Mouse (Mus musculus) intestine, embryonic 14.5 days (tissue): ENCODE data around the gene Zfp1. TPM values are rescaled to one million over a fixed set of nuclear protein-coding genes. Genes with fewer than 3 reads are reported as not detected.

Experiments
- ATAC-seq: fragments of 200-750 bp; cut with Nextera tagmentation; replicated peaks from 2 replicates; pipeline ENCODE4 v1.8.0; 2017; ENCODE audit warnings: low read depth, moderate number of reproducible peaks, moderate TSS enrichment, moderate library complexity; ENCODE audit not compliant: low FRiP score, low TSS enrichment
- DNase-seq: peaks from one replicate; pipeline ENCODE4 v3.0.0-alpha.2; 2018; ENCODE audit warnings: low spot score
- H3K27ac ChIP-seq: fragments of 300-500 bp; sonication (generic); 2 replicates; pipeline ENCODE4 v1.5.1; 2014; ENCODE audit warnings: low read depth, mild to moderate bottlenecking, control low read depth
- H3K27me3 ChIP-seq: fragments of 300-500 bp; sonication (generic); replicated peaks from 2 replicates; pipeline ENCODE4 v1.6.1; 2014; ENCODE audit warnings: low read length, control low read depth; ENCODE audit not compliant: control insufficient read depth, insufficient read depth
- H3K36me3 ChIP-seq: fragments of 300-500 bp; sonication (generic); 2 replicates; pipeline ENCODE4 v1.6.1; 2014; ENCODE audit warnings: low read length, control low read depth; ENCODE audit not compliant: control insufficient read depth, insufficient read depth
- H3K4me1 ChIP-seq: fragments of 300-500 bp; sonication (generic); replicated peaks from 2 replicates; pipeline ENCODE4 v1.6.1; 2014; ENCODE audit warnings: low read length, control low read depth, mixed read lengths; ENCODE audit not compliant: control insufficient read depth, insufficient read depth
- H3K4me2 ChIP-seq: fragments of 300-500 bp; sonication (generic); 2 replicates; pipeline ENCODE4 v1.6.1; 2014; ENCODE audit warnings: low read length
- H3K4me3 ChIP-seq: fragments of 300-500 bp; sonication (generic); 2 replicates; pipeline ENCODE4 v1.5.1; 2014; ENCODE audit warnings: low read depth, low read length, control low read depth, mixed read lengths
- H3K9ac ChIP-seq: fragments of 300-500 bp; sonication (generic); 2 replicates; pipeline ENCODE4 v1.6.1; 2014; ENCODE audit warnings: mild to moderate bottlenecking, low read length
- H3K9me3 ChIP-seq: fragments of 300-500 bp; sonication (generic); 2 replicates; pipeline ENCODE4 v1.6.1; 2016; ENCODE audit warnings: low read length, control low read depth; ENCODE audit not compliant: control insufficient read depth
- WGBS: fragments of 180-500 bp; shearing (Covaris S2); extraction: QIAGEN DNeasy Blood & Tissue Kit; methylation state at CpG from one replicate; pipeline ENCODE4 v1.1.7; 2014; 5-methylcytosine and 5-hydroxymethylcytosine counted together
- polyA plus RNA-seq: library from polyadenylated mRNA; unstranded; fragments of >200 nt; fragmentation: Nextera tagmentation; extraction: Ambion mirVana; gene quantifications from 2 replicates; pipeline ENCODE4 v1.2.1, GENCODE M21; 2014

Zfp1 gene
- polyA plus RNA-seq, 1 experiment from 2014 or later = 20.5 TPM

- H3K9me3 ChIP-seq = no peaks in the 10 kb centered on the region
- H3K9ac ChIP-seq = no peak overlapping the region
- H3K36me3 ChIP-seq = no peaks in the 10 kb centered on the region
- H3K4me1 ChIP-seq = no peaks in the 10 kb centered on the region
- DNase-seq (no peak), ATAC-seq (peak; percentile 80)
- no peak overlapping the region for H3K4me3 ChIP-seq
- 46% methylated on average over 6 of the region's 6 CpGs for WGBS
- no peaks in the 10 kb centered on the region for H3K27me3 ChIP-seq
- H3K4me2 ChIP-seq = no peak overlapping the region
- no peak overlapping the region; the same call in 1 of the 2 replicates for H3K27ac ChIP-seq
Observed at GRCm38 (mm10) chr8:111693261-111693741, 50.1 kb downstream of the Zfp1 start.

- DNase-seq = no peak
- Histone ChIP-seq H3K9me3 (no peaks in the 10 kb centered on the region), H3K9ac (no peak overlapping the region), H3K4me2 (no peak overlapping the region), H3K36me3 (no peaks in the 10 kb centered on the region), H3K4me3 (no peak overlapping the region), H3K27ac (no peak overlapping the region), H3K27me3 (no peaks in the 10 kb centered on the region), H3K4me1 (no peaks in the 10 kb centered on the region)
- 56% methylated on average over 7 of the region's 7 CpGs for WGBS
- ATAC-seq = no peak
Observed at GRCm38 (mm10) chr8:111695441-111695840, 52.2 kb downstream of the Zfp1 start.

- Histone ChIP-seq H3K4me3 (no peak overlapping the region), H3K4me2 (no peak overlapping the region), H3K9ac (no peak overlapping the region), H3K27me3 (no peaks in the 10 kb centered on the region), H3K27ac (no peak overlapping the region), H3K9me3 (no peaks in the 10 kb centered on the region), H3K36me3 (no peaks in the 10 kb centered on the region), H3K4me1 (no peaks in the 10 kb centered on the region)
- 82% methylated on average over 10 of the region's 10 CpGs for WGBS
- ATAC-seq (no peak), DNase-seq (no peak)
Observed at GRCm38 (mm10) chr8:111697655-111698054, 54.5 kb downstream of the Zfp1 start.

DNA sequence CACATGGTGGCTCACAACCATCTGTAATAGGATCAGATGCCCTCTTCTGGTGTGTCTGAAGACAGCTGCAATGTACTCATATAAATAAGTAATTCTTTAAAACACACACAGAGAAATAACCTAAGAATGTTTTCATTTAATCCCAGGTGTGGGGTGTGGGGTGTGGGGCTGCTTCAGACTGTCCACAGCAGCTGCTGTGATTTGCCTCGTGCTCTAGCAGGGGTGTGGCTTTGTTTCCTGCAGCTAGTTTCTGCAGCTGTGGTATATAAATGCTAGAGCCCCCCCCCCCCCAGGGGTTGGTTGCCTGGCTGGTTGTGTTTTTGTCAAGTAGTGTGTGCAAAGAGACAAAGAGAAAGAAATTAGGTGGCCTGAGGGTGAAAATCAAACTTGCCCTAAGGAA, 55.8 kb downstream of the Zfp1 start:
- H3K9me3 ChIP-seq = no peaks in the 10 kb centered on the region
- no peak for ATAC-seq
- H3K27me3 ChIP-seq = no peaks in the 10 kb centered on the region
- H3K4me2 ChIP-seq = no peak overlapping the region
- H3K27ac ChIP-seq = no peak overlapping the region
- no peaks in the 10 kb centered on the region for H3K36me3 ChIP-seq
- no peak for DNase-seq
- no peak overlapping the region for H3K4me3 ChIP-seq
- WGBS = 4% methylated on average over 1 of the region's 1 CpGs
- H3K4me1 ChIP-seq = no peaks in the 10 kb centered on the region
- H3K9ac ChIP-seq = no peak overlapping the region

- DNase-seq (no peak), ATAC-seq (no peak)
- no peaks in the 10 kb centered on the region for H3K27me3 ChIP-seq
- WGBS = 68% methylated on average over 3 of the region's 3 CpGs
- no peaks in the 10 kb centered on the region for H3K4me1 ChIP-seq
- H3K27ac ChIP-seq = no peak overlapping the region
- no peak overlapping the region for H3K4me2 ChIP-seq
- H3K9ac ChIP-seq = no peak overlapping the region
- no peak overlapping the region for H3K4me3 ChIP-seq
- no peaks in the 10 kb centered on the region for H3K9me3 ChIP-seq
- no peaks in the 10 kb centered on the region for H3K36me3 ChIP-seq
Observed at GRCm38 (mm10) chr8:111700201-111700600, 57.0 kb downstream of the Zfp1 start.

DNA sequence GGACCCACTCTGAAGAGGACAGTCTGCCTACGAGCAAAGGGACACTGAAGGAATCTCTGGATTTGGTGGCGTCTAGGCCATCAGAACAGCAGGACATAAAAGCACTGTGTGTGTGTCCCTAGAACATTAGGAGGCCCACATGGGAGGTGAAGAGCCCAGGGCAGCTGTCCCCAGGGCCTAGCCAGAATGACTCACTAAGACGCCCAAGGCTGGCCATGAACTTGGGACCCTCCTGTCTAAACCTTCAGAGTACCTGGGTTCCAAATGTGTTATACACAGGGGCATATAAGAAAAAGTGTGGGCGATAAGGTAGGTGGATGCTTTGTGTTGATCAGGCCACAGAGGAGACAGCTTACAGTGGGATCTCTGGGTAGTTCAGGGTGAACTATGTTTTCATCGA, 57.5 kb downstream of the Zfp1 start:
- 90% methylated on average over 5 of the region's 5 CpGs for whole genome bisulfite sequencing

GRCm38 (mm10) chr8:111701380-111701779, 58.2 kb downstream of the Zfp1 start:
- DNase-seq (no peak), ATAC-seq (no peak)
- no peak overlapping the region for H3K27ac ChIP-seq
- H3K36me3 ChIP-seq = no peaks in the 10 kb centered on the region
- H3K4me3 ChIP-seq = no peak overlapping the region
- no peaks in the 10 kb centered on the region for H3K9me3 ChIP-seq
- 78% methylated on average over 9 of the region's 9 CpGs for WGBS
- no peaks in the 10 kb centered on the region for H3K27me3 ChIP-seq
- H3K4me1 ChIP-seq = 0 out of 2 replicates have a peak, but pooled peaks cover 3% of the 10 kb centered on the region
- H3K4me2 ChIP-seq = no peak overlapping the region
- H3K9ac ChIP-seq = no peak overlapping the region

More for the DNA sequence above, 57.5 kb downstream of the Zfp1 start:
- no peak for DNase-seq
- Histone ChIP-seq H3K4me2 (no peak overlapping the region), H3K27me3 (no peaks in the 10 kb centered on the region), H3K36me3 (no peaks in the 10 kb centered on the region), H3K9ac (no peak overlapping the region), H3K4me3 (no peak overlapping the region), H3K27ac (no peak overlapping the region), H3K9me3 (no peaks in the 10 kb centered on the region), H3K4me1 (0 out of 2 replicates have a peak, but pooled peaks cover 2% of the 10 kb centered on the region)
- no peak for ATAC-seq

DNA sequence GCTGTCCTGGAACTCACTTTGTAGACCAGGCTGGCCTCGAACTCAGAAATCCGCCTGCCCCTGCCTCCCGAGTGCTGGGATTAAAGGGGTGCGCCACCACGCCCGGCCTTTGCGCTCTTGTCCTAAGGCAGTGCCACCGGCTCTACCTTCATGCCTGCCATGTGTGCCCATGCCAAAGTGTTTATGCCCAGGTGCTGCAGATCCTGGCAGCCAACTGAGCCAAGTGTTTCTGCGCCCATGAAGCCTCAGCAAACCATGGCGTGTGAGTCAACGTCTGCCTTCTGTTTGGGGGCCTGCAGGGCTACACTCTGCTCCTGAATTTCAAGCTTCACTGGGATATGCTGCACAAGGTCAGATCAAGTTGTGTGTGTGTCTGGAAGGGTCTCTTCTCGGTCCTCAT, 61.4 kb downstream of the Zfp1 start:
- Histone ChIP-seq H3K4me1 (peaks cover 11% of the 10 kb centered on the region; the same call in 1 of the 2 replicates), H3K4me3 (no peak overlapping the region), H3K9ac (no peak overlapping the region), H3K27ac (peak overlapping the region; percentile 43; the same call in 1 of the 2 replicates), H3K4me2 (no peak overlapping the region), H3K9me3 (no peaks in the 10 kb centered on the region), H3K27me3 (no peaks in the 10 kb centered on the region), H3K36me3 (peaks cover 16% of the 10 kb centered on the region)
- ATAC-seq (no peak), DNase-seq (no peak)
- WGBS = 88% methylated on average over 12 of the region's 12 CpGs

- no peaks in the 10 kb centered on the region for H3K9me3 ChIP-seq
- peaks cover 11% of the 10 kb centered on the region; the same call in 1 of the 2 replicates for H3K4me1 ChIP-seq
- DNase-seq (no peak), ATAC-seq (peak; percentile 76)
- H3K4me3 ChIP-seq = no peak overlapping the region
- 65% methylated on average over 3 of the region's 3 CpGs for WGBS
- H3K9ac ChIP-seq = no peak overlapping the region
- H3K36me3 ChIP-seq = peaks cover 22% of the 10 kb centered on the region
- H3K27me3 ChIP-seq = no peaks in the 10 kb centered on the region
- no peak overlapping the region for H3K4me2 ChIP-seq
- peak overlapping the region; percentile 43; the same call in 1 of the 2 replicates for H3K27ac ChIP-seq
Observed at GRCm38 (mm10) chr8:111705222-111705621, 62.0 kb downstream of the Zfp1 start.
